Mouse (Mus musculus) kidney, postnatal 36 days (tissue): ENCODE results near the gene Stip1.
"Not testable (repeated sequence)": the region's sequence is repeated elsewhere in the genome, so short reads cannot be mapped to it uniquely, and the experiment has no call there.

ENCODE experiments used
- DNase-seq, 2 experiments: peaks; one replicate each; pipeline ENCODE4 v3.0.0; 2021 to 2022; ENCODE audit warnings: mixed read lengths in 2 of 2

The Stip1 gene

DNA sequence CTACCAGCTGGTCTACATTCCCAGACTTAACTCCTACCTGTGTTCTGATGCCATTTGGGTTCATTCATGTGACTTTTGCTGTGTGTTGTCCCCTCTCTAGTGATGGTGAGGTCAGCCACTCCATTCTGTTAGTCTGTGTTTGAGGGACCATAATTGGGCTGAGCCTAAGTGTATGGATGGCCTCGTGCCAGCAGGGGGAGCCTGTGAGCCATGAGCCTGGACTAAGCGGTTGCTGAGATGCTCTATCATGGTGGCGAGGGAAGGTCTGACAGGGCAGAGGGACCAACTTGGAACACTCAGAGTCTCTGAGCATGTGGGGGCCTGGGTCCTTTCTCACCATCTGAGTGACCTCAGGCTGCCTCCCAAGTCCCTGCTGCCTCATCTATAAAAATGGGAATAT lies 24.8 kb upstream of the Stip1 start:
- peak; percentile 81 to 94 for DNase-seq

DNA sequence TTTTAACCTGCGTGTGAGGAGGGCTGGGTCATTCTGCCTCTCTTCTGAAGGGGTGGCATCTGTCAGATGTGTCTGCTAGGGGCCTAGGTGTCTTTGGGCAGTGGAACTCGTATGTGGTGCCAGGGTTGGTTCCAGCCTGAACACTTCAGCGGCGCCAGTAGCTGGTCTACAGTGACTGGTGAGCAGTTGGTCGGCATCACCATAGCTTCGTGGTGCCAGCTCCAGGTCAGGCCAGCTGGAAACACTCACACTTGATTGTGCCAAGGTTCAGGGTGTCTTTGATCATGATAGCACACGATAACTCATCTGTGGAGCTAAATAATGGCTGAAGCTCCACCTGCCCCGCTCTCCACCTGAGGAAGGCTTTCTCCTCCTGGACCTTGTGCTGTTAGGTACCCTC lies 23.1 kb upstream of the Stip1 start:
- DNase-seq, result no peak

DNA sequence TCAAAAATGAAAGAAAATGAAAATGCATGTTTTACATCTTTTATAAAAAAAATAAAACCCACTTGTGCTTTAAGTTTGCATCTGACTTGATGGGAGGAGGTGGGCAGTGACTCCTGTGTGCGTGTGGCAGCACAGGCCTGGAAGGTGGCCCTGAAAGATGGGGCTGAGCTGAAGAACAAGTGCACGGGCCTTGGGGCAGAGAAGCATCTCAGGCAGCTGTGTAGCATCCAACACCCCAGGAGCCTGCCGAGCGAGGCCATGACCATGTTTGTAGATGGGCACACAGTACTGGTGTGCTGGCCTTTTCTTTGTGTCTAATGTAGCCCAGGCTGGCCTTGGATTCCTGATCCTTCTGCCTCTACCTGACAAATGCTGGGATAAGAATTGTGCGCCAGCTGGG lies 22.3 kb upstream of the Stip1 start:
- DNase-seq, result no peak

DNA sequence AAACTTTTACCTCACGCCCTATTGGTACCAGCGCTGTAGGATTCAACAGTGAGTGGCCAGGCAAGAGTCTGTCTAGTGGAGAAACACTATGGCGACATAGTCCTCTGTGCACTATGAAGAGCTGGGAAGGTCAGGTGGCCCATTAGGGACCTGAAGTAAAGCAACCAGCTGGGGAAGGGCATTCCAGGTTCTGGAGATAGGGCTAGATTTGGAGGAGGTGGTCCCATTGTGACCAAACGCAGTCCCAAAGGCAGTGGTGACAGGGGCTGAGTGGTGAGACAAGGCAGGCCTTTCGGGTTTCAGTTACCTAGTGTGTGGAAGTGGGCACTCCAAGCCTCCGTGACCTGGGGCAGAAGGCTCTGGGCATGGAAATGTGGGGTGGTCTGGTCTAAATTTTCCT lies 18.8 kb upstream of the Stip1 start:
- DNase-seq, result no peak

DNA sequence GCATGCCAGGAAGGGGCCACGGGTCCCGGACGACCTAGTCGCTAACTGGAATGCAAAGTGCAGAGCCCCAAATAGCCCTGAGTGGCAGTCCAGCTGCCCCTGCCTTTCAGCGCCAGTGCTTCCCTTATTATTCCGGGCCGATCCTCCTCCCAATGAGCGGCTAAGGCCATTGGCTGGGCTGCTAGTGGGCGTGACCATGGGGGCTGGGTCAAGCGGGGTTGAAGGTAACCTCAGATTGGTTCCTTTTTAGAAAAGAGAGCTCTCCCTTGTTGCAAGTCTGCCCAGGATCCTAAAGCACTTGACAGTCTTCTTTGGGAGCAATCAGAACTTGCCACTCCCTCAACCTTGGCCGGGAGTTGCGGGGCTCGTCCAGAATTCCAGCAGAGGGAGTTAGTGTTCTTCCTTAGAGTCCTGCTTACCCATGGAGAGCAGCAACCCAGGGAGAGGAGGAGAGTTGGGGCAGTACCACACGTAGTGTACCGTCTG lies 18.0 kb upstream of the Stip1 start:
- peak; percentile 93 for DNase-seq

DNA sequence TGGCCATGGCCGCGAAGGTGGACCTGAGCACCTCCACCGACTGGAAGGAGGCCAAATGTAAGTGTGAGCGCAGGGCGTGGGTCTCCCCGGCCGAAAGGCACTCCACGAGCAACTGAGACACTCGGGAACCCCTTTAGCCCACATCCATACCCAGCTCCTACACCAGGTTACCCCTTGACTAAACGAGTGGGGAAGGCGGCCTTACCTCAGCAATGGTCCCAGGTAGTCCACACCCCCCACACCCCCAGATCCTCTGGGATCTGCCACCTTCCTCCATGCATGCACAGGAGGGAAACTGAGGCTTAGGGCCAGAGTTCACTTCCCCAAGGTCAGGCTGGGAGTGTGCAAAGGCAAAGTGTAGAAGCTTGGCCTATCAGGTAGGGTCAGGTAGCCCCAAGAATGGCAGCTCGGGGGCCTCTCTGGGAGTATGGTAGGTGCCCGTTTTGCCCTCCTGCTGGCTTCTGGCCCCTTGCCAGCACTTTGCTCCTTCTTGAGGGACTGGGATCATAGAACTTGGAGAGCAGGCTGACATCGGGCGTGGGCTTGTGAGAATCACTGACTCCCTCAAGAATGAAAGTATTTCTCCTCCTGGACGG lies 17.5 kb upstream of the Stip1 start:
- peak; percentile 71 to 87 for DNase-seq

DNA sequence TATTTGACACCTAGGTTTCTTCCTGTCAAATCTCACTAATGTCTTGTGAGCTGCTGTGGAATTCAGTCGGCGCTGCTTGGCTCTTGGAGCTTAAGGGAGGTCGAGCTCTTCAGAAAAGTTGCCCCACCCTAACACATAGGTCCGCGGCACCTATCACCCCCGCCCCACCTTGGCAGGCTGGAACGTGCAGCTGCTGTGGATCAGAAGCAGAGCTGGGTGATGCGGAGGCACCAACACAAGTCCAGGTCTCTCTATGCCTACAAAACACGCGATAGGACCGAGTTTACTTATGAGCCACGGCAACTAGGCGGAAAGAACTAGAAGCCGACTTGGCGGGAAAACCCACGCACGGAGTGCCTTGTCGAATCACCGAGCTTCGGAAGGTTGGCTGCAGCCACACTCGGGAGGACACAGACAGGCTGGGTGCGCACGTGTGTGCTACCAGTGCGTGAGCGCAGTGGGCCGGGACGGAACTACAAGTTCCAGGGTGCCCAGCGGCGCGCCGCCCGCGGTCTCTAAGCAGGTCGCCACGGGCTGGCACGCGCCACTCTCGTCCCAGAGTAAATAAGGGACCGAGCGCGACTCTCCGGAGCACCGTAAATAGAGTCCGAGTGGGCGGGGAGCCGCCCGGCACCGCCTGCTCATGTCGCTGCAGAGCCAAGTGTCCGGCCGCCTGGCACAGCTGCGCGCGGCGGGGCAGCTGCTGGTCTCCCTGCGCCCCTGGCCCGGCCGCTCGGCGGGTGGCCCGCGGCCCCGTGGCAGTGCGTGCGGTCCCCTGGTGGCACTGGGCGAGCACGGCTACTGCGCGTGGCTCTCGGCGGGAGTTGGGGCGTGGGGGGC lies 16.7 kb upstream of the Stip1 start, which contains the start of gene Macrod1:
Gene Macrod1, plus strand, starts transcription at position 563 of the 840 bp plus-strand sequence.
- DNase-seq, result peak; percentile 88 to 92

DNA sequence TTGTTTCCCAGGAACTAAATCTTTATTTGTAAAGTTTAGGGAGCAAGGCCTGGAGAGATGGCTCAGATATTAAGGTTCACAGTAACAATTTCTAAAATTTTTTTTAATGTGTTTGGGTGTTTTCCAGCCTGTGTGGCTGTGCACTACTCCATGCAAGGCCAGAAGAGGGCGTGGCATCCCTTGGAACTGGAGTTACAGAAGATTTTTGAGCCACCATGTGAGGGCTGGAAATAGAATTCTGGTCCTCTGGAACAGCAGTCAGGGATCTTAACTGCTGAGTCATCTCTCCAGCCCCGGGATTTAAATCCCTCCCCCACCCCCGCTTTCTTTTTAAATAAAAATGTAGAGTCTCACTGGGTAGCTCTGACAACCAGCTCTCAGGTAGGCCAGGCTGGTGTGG lies 15.4 kb upstream of the Stip1 start:
- no peak for DNase-seq

DNA sequence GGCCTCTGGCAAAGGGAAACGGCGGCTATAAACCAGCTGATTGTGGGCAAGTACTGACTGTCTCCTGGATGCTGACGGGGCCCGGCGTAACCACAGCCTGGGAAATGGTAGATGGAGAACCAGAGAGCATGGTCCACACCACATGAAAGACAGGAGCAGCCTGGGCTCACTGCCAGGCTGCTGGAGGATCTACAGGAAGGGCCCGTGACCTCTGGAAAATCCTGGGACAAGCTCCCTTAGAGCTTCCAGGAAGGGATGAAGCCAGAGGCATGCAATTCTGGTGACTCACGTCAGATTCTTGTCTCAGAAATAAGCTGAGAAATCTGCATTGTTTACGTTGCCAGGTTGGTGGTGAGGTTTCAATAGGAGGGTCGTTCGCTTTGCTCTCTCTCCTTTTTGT lies 15.0 kb upstream of the Stip1 start:
- DNase-seq, result peak in 1 of 2 experiments; percentile 67

DNA sequence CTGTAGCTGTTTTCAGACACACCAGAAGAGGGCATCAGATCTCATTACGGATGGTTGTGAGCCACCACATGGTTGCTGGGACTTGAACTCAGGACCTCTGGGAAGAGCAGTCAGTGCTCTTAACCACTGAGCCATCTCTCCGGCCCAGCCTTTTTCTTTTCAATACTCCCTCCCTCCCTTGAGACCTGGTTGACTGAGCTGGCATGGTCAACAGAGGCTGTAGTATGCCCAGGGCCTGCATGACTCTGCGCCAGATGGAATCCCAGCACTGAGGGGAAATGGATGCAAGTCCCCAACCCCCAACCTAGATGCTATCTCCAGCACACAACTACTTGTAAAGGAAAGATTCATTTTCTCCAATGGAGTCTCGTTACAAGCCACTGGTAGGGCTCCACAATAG lies 13.6 kb upstream of the Stip1 start:
- not testable (repeated sequence) for DNase-seq

DNA sequence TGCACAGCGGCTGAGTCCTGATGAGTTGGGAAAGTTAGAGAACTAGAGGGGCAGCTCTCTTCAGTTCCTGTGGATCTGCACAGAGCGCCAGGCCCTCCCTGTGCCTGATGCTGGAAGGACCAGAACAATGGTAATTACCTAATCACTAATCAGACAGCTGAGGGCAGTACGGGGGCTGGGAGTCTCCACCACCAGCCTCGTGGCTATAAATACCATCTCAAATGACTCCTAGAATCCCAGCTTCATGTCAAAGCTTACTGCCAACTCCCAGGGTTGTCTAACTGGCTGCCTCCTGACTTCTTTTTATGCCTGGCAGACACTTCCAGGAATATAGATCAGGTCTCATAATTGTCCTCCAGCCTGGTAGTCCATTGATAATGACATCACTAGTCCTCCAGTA lies 4.9 kb upstream of the Stip1 start:
- DNase-seq, result no peak

DNA sequence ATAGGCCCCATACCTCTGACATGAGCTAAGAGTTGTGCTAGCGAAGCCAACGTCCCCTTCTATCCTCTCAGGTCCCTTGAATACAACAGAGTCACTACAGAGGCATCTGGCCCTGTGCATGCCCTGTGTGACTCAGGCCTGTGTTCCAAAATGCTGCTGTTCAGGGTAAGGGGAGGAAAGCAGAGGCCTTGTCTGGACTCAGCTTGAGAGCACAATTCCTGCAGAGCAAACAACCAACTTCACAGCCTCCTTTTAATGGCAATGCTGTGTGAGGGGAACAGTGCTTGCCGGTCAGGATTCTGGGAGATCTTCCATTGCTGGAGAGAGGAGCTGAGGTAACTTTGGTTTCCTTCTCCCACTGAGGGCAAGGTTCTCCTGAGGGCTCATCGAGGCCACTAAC lies 4.5 kb upstream of the Stip1 start:
- no peak for DNase-seq

DNA sequence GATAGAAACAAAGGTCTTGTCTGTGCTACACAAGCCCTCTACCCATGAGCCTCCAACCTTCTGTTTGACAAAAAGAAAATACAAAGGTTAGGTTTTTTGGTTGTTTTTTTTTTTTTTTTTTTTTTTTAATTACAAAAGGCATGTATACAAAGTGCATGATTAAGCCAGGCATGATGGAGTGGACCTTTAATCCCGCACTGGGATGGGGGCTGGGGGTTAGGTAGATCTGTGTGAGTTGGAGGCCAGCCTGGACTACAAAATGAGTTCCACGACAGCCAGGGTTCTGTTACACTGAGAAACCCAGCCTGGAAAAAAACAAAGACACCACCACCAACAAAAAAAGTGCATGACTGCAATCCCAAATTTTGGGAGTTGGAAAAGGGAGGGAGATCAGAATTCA lies 1.4 kb upstream of the Stip1 start:
- no peak for DNase-seq

DNA sequence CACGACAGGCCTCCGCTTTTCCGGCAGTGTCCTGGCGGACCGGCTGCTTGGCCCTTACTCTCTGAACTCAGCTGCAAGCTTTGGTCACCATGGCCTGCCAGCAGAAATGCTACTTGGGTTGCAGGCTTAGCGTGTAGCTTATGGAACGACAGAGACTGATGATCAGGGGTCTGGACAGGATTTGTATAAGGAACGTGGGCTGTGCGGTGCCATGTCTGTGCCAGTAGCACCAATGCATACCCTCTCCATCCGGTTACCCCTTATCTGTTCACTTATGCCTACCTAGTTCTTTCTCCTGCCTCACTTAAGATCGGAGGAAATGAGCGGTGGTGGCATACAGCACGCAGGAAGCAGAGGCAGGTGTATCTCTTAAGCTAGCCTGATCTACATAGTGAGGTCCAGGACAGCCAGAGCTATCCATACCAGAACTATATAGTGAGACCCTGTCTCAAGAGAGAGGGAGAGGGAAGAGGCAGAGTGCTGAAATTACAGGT lies 917 bp upstream of the Stip1 start:
- no peak for DNase-seq

DNA sequence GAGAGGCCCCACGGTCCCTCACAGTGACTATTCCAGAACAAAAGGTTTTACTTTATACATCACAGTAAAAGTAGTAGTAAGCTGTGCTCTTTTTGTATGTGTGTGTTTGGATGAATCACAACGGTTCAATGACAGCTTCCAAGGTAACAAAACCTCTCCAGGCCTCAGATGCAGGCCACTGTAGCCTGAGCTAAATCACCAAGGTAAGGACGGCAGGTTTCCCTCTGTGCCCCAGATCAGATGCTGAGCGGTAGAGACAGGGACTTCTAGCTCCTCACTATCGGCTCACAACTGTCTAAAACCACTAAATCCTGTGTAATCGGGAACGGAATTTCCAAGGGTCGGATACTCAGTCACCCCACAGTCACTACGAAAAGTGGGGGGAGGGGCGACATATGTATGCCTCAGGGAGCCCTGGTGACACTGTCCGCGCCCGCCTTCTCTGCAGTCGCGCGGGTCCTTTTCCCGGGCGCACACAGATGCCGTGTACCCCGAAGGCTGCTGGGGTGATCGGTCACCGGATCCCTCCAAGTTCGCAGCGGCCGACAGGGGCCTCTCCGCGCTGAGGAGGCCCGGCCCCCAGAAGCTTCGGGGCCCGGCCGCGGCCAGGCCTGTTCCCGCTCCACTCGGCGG lies 563 bp downstream of the Stip1 start:
- DNase-seq, result peak; percentile 39 to 69

DNA sequence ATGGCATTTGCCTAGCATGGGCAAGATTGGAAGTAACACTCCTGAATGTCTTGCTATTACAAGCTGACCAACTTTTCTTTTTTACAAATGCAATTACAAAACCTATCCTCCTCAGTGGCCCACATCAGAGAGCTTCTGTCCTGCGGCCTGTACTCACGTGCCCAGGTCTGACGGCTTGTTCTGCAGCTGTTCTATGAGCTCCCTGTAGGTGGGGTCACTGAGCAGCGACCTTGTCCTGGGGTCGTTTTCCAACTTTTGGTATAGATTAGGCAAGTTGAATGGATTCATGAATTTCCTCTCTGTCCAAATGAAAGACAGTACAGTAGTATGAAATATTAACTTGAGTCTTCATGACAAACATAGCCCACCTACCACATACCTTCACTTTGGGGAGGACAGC lies 5.8 kb downstream of the Stip1 start:
- no peak for DNase-seq

DNA sequence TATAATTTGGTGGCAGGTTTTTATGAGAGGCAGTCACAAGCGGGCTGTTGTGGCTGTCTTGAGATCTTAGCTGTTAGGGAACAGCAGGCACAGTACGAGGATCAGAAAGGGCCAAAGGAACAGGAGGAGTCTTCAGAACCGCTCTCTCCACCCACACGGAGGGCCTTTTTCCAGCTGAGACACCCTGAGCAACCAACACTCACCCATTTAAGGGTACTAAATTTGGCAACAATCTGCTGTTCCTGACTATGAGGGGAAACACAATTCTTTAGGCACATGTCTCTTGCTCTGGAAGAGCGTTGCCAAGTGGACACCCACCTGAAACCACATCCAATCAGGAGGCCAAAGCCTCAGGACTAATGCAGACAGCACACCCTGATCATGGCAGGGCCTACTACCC lies 10.2 kb downstream of the Stip1 start:
- DNase-seq, result no peak

DNA sequence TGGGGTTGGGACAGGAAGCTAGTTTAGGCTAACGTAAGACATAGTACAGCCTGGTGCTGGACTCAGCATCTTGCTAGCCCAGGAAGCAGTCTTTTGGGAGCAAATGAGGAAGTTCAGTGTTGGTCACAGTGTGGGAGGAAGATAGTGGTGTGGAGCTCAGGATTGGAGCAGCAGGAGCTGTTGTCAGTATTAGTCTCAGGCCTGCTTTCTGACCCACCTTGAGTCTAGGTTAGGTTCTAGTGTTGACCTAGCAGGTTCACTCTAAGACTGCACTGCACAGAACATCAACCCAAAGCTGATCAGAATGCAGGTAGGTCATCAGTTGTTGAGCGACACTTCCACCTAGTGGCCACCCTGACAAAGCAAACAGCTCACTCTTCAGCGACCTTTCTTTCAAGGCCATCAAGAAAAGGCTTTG lies 19.5 kb downstream of the Stip1 start:
- DNase-seq, result peak; percentile 69 to 84

DNA sequence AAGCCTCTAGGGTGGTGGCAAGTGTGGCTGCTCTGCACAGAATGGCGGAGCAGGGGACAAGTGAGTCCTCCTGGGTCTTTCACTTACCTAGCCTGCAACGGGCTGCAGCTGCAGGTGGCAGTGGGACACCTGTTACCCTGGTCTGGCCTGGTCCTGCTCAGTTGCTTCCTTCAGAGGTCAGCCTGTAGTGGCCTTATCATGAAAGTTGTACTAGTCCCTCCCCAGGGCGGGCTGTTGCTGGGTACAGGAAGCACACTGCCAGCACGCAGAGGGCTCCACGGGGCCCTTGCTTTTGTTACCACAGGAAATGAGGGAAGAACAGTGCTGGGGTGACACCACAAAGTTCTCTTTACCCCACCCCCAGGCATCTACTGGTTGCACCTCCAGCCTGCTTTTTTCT lies 20.6 kb downstream of the Stip1 start, which contains the start of gene Fermt3:
Gene Fermt3, minus strand, starts transcription at position 279 of the 400 bp plus-strand sequence.
- DNase-seq, result peak; percentile 23 to 45

DNA sequence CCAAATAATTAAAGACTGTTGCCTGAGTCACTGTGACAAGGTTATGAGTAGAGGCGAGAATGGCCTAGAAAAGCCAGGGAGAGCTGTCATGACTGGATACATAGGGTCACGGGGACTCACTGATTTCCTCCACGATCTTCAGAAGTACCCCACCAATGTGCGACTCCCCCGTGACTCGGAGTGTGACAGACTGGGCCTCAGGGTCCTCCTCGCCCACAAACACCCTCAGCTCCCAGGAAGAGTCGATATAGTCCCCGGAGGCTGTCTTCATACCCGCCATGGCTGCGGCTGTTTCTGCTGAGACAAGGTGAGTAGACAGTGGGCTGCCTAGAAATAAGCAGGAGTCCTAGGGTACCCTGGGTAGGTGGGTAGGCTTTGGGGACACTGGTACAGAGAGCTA lies 21.2 kb downstream of the Stip1 start:
- DNase-seq, result no peak

DNA sequence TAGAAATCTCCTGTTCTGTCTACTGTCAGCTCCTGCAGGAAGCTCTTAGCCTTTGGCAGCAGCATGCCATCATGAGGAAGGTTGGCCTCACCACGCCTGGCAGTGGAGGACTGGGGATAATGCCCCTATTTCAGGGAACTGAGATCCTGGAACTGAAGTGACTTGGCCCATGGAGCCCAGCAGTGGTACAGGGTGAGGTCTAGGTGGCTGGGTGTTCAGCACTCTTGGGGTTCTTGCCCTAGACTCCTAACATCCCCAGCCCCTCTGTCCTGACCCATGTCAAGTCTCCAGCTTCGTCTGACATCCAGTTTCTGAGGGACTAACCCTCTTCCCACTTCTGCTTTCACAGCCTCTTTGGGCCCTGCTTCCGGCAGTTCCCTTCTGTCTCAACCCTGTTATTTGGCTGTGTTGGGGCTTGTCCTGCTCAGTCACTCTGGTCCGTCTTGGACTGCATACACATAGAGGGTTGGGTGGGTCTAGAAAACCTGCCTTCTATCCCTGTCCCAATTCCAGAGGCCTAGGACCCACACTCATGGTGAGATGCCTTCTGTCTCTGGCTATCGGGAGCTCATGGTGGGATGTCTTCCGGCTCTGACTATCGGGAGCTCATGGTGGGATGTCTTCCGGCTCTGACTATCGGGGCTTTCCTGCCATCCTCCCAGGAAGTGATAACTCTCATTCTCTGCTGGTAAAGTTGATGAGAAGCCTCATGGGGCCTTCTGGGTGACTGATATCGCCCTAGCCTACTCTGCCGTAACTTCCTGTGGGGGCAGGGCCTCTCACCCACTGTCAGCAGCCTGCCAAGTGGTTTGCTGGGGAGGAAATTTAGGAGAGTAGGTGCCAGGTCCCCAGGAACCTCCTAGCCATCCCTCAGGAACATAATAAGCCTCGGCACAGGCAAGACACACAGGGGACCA lies 22.0 kb downstream of the Stip1 start:
- DNase-seq, result no peak

DNA sequence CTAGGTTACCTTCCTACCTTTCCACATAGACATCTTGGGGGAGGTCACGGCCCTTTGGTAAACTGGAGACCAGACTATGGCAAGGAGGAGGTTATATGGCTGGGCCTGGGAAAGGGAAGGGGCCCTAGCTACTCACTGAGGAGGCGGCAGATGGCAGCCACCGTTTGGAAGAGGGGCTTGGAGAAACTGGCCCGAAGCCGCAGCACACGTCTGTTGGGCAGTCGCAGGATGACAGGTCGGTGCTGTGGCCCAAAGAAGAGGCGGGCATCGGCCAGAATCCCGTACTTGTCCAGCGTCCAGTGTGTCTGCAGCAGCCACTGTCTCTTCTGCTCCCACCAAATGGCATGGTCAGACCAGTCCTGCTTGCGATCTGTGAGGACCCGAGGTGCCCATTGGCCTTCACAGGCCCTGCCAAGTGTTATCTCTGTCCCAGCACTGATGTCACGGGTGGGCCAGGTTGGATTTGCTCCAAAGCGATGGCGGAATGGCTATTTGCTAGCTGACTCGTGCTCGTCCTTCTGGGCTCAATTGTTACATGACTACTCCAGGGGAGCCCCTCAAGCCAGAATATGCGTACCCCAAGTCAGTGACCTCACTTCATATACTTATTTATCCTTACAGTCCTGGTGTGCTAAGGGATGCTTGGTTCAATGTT lies 25.2 kb downstream of the Stip1 start:
- DNase-seq, result no peak
